Mouse (Mus musculus): ENCODE data around the gene Ptpn20.

DNA sequence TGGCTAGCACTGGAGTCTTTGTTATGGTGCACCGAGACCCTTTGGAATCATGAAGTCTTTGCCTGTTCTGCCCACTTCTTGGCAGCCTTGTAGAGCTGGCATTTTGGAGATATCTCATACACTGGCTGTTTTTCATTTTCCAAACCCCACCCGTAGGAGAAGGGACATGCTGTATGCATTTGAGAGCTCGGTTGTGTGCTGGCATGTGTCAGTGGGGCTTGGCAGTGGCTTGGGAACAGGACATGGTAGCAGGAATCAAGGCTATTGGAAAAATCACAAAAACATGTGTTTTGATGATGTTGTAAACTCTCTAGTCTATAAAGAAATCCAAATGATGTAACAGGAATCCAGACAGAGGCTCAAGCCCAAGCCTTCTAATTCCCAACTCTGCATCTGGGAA is 89.7 kb downstream of the Ptpn20 start:
- no peak for TF ChIP-seq POLR2A (IDR thresholded peaks at IDR 0.05; ENCODE audit: borderline replicate concordance, low read depth, low read length)
- TF ChIP-seq CTCF (IDR thresholded peaks at IDR 0.05; ENCODE audit: low read depth, low read length): no peak

Data from bone marrow macrophage, adult 2 months (primary cell).